Comparison of ENCODE assay signal across 17 mouse cellular contexts in the genomic region with DNA sequence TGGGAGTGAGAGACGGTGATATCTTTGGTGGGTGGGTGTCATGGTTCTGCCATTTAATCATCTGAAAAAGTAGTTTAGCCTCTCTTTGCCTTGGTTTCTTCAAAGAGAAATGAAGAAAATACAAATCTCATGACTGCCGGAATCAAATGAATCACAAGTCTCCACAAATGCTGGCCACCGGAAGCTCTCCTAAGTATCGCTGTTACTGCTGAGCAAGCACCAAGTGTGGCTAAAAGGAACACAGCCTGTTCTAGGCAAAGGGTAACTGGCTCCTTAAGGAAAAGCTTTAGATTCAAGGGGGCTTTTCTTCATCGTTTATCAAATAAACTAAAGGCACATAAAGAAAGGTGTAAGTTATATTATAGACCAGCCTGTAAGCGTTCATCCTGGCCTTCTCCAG.
"Had no signal": no experiment of that assay in that cellular context is flagged by ENCODE, and none has a peak within 500 bp of the region (broad histone marks: within the 10 kb centered on the region; RNA-seq: fewer than 3 reads in every experiment).

No protein-coding gene starts in this region.

- H3K9me3 ChIP-seq: intestine, embryonic 15.5 days; limb, embryonic 12.5 days; limb, embryonic 15.5 days; stomach, embryonic 15.5 days had no signal

- H3K4me1 ChIP-seq: intestine, embryonic 15.5 days; stomach, embryonic 15.5 days had no signal

- H3K4me2 ChIP-seq: intestine, embryonic 15.5 days; limb, embryonic 12.5 days; limb, embryonic 15.5 days; liver, embryonic 11.5 days; midbrain, embryonic 11.5 days; stomach, embryonic 15.5 days had no signal

- DNase-seq: kidney, adult 11 months; kidney, adult 8-10 months; kidney, postnatal 14 days; kidney, postnatal 4 days; left cerebral cortex, postnatal 4 days; liver, postnatal 0 days; midbrain, embryonic 14.5 days; right cerebral cortex, postnatal 4 days; spleen, adult 18-20 months; thymus, postnatal 25 days had no signal

- H3K36me3 ChIP-seq: intestine, embryonic 15.5 days; limb, embryonic 15.5 days; stomach, embryonic 15.5 days had no signal

- ATAC-seq: intestine, embryonic 15.5 days; liver, postnatal 0 days had no signal

- H3K27me3 ChIP-seq: intestine, embryonic 15.5 days; limb, embryonic 12.5 days; limb, embryonic 15.5 days; stomach, embryonic 15.5 days had no signal

- H3K4me3 ChIP-seq: intestine, embryonic 15.5 days; limb, embryonic 12.5 days; limb, embryonic 15.5 days; stomach, embryonic 15.5 days had no signal

- H3K9ac ChIP-seq: intestine, embryonic 15.5 days; limb, embryonic 12.5 days; limb, embryonic 15.5 days; liver, embryonic 14.5 days; liver, postnatal 0 days; stomach, embryonic 15.5 days had no signal

- H3K27ac ChIP-seq: intestine, embryonic 15.5 days; limb, embryonic 12.5 days; limb, embryonic 15.5 days; liver, embryonic 14.5 days; stomach, embryonic 15.5 days had no signal
